Mouse (Mus musculus): ENCODE measurements around the gene Ctps. TPM values are rescaled to one million over a fixed set of nuclear protein-coding genes. Genes with fewer than 3 reads are reported as not detected.
A peak's percentile ranks its signal among the peaks of the same experiment; 100 is the strongest.

Gene Ctps
- 31.2 and 33.8 TPM in 2 replicates for polyA plus RNA-seq (2012; rRNA removed)

GRCm38 (mm10) chr4:120569486-120570437 lies at the start of gene Ctps:
TSS of gene Ctps (minus strand) at chr4:120570276.
- Histone ChIP-seq H3K4me3 (ENCODE audit: insufficient read depth, low read length) (peak within 1 kb of the TSS; percentile 82), H3K4me1 (ENCODE audit: control insufficient read depth, insufficient read depth, low read length) (peaks cover 3% of the 10 kb centered on the region; the same call in 1 of the 2 replicates), H3K27ac (ENCODE audit: insufficient read depth, low read length) (peak within 1 kb of the TSS; percentile 86)
- TF ChIP-seq POLR2A (IDR thresholded peaks at IDR 0.05; ENCODE audit: extremely low read depth, insufficient read depth, low read length) (peak; percentile 95), CTCF (IDR thresholded peaks at IDR 0.05; ENCODE audit: extremely low read depth, insufficient read depth, low read length) (no peak)

GRCm38 (mm10) chr4:120616199-120617025 lies 46.3 kb upstream of the Ctps start:
- Histone ChIP-seq H3K27ac (ENCODE audit: insufficient read depth, low read length) (no peak overlapping the region), H3K4me3 (ENCODE audit: insufficient read depth, low read length) (no peak overlapping the region), H3K4me1 (ENCODE audit: control insufficient read depth, insufficient read depth, low read length) (peaks cover 12% of the 10 kb centered on the region)
- TF ChIP-seq CTCF (IDR thresholded peaks at IDR 0.05; ENCODE audit: extremely low read depth, insufficient read depth, low read length) (no peak), POLR2A (IDR thresholded peaks at IDR 0.05; ENCODE audit: extremely low read depth, insufficient read depth, low read length) (no peak)

- Histone ChIP-seq H3K4me3 (ENCODE audit: insufficient read depth, low read length) (no peak overlapping the region), H3K27ac (ENCODE audit: insufficient read depth, low read length) (no peak overlapping the region), H3K4me1 (ENCODE audit: control insufficient read depth, insufficient read depth, low read length) (peaks cover 12% of the 10 kb centered on the region)
- no peak for TF ChIP-seq POLR2A (IDR thresholded peaks at IDR 0.05; ENCODE audit: extremely low read depth, insufficient read depth, low read length)
- TF ChIP-seq CTCF (IDR thresholded peaks at IDR 0.05; ENCODE audit: extremely low read depth, insufficient read depth, low read length) = no peak
Measured at GRCm38 (mm10) chr4:120615528-120616081, 45.5 kb upstream of the Ctps start.

- Histone ChIP-seq H3K4me3 (ENCODE audit: insufficient read depth, low read length) (no peak overlapping the region), H3K4me1 (ENCODE audit: control insufficient read depth, insufficient read depth, low read length) (peaks cover 12% of the 10 kb centered on the region), H3K27ac (ENCODE audit: insufficient read depth, low read length) (peak overlapping the region; percentile 62; the same call in 1 of the 2 replicates)
- TF ChIP-seq POLR2A (IDR thresholded peaks at IDR 0.05; ENCODE audit: extremely low read depth, insufficient read depth, low read length) (no peak), CTCF (IDR thresholded peaks at IDR 0.05; ENCODE audit: extremely low read depth, insufficient read depth, low read length) (no peak)
Measured at GRCm38 (mm10) chr4:120614644-120615043, 44.6 kb upstream of the Ctps start.

GRCm38 (mm10) chr4:120613691-120614329 lies 43.7 kb upstream of the Ctps start:
- Histone ChIP-seq H3K4me1 (ENCODE audit: control insufficient read depth, insufficient read depth, low read length) (peaks cover 12% of the 10 kb centered on the region), H3K27ac (ENCODE audit: insufficient read depth, low read length) (peak overlapping the region; percentile 83), H3K4me3 (ENCODE audit: insufficient read depth, low read length) (peak overlapping the region; percentile 4; the same call in 1 of the 2 replicates)
- TF ChIP-seq POLR2A (IDR thresholded peaks at IDR 0.05; ENCODE audit: extremely low read depth, insufficient read depth, low read length) (peak; percentile 49; the same call in 1 of the 2 replicates), CTCF (IDR thresholded peaks at IDR 0.05; ENCODE audit: extremely low read depth, insufficient read depth, low read length) (no peak)

GRCm38 (mm10) chr4:120612304-120613080 lies 42.4 kb upstream of the Ctps start:
- Histone ChIP-seq H3K4me1 (ENCODE audit: control insufficient read depth, insufficient read depth, low read length) (peaks cover 12% of the 10 kb centered on the region), H3K4me3 (ENCODE audit: insufficient read depth, low read length) (no peak overlapping the region), H3K27ac (ENCODE audit: insufficient read depth, low read length) (no peak overlapping the region)
- TF ChIP-seq CTCF (IDR thresholded peaks at IDR 0.05; ENCODE audit: extremely low read depth, insufficient read depth, low read length) = no peak
- TF ChIP-seq POLR2A (IDR thresholded peaks at IDR 0.05; ENCODE audit: extremely low read depth, insufficient read depth, low read length) = no peak

- Histone ChIP-seq H3K4me3 (ENCODE audit: insufficient read depth, low read length) (no peak overlapping the region), H3K4me1 (ENCODE audit: control insufficient read depth, insufficient read depth, low read length) (peaks cover 12% of the 10 kb centered on the region), H3K27ac (ENCODE audit: insufficient read depth, low read length) (no peak overlapping the region)
- no peak for TF ChIP-seq POLR2A (IDR thresholded peaks at IDR 0.05; ENCODE audit: extremely low read depth, insufficient read depth, low read length)
- TF ChIP-seq CTCF (IDR thresholded peaks at IDR 0.05; ENCODE audit: extremely low read depth, insufficient read depth, low read length) = no peak
Measured at GRCm38 (mm10) chr4:120611005-120611404, 40.9 kb upstream of the Ctps start.

GRCm38 (mm10) chr4:120606941-120607340 lies 36.9 kb upstream of the Ctps start:
- no peak for TF ChIP-seq CTCF (IDR thresholded peaks at IDR 0.05; ENCODE audit: extremely low read depth, insufficient read depth, low read length)
- TF ChIP-seq POLR2A (IDR thresholded peaks at IDR 0.05; ENCODE audit: extremely low read depth, insufficient read depth, low read length) = no peak
- H3K4me3 ChIP-seq (ENCODE audit: insufficient read depth, low read length) = no peak overlapping the region
- H3K27ac ChIP-seq (ENCODE audit: insufficient read depth, low read length) = no peak overlapping the region
- no peaks in the 10 kb centered on the region; the same call in 1 of the 2 replicates for H3K4me1 ChIP-seq (ENCODE audit: control insufficient read depth, insufficient read depth, low read length)

Data from cortical plate, adult 2 months (tissue).